ENCODE assay signal across 20 mouse cellular contexts in the genomic region with DNA sequence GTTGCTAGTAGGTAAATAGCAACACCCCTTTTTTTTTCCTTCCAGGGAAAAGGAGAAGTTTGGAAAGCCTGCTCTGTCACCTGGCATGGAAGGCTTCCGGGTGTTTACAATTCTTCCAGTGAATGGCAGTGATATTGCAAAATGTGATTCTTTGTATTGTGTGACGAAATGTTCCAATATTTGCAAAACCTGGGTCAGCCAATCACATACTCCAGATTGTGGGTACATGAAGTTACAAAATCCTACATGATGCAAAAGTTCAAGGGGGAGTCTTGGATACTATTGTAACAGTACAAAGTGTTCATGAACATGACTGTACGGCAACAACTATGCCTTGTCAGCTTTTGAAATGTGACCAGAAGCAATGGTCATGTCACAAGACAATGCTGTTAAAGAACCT.
DNase-seq lines count a peak whose midpoint lies in the region; ATAC-seq and TF ChIP-seq lines count a peak whose summit lies in the region.
"Had no signal": no experiment of that assay in that cellular context is flagged by ENCODE, and none has a peak within 500 bp of the region (broad histone marks: within the 10 kb centered on the region; RNA-seq: fewer than 3 reads in every experiment).

No protein-coding gene starts in this region.

- DNase-seq in adrenal gland, postnatal 14 days: peak; percentile 25
- no peak for DNase-seq in adrenal gland, adult 18-20 months (ENCODE audit: low spot score in 2 of 2)
- peak; percentile 99 for DNase-seq in fat pad, adult 2 months (ENCODE audit: extremely low read depth, low read depth, low spot score)
- DNase-seq in liver, postnatal 0 days: peak; percentile 40
- peak; percentile 89 for DNase-seq in lung, postnatal 36 days
- DNase-seq in cerebellum, postnatal 14 days: no peak
- DNase-seq in retina, postnatal 1 day: no peak
- DNase-seq: cerebellum, adult 18-20 months; gastrocnemius, postnatal 25 days; heart, postnatal 36 days; layer of hippocampus, postnatal 36 days; midbrain, embryonic 14.5 days had no signal

- H3K4me2 ChIP-seq in liver, postnatal 0 days (ENCODE audit: low read depth, low read length): no peak overlapping the region
- no peak overlapping the region for H3K4me2 ChIP-seq in kidney, embryonic 14.5 days (replicated peaks; ENCODE audit: low read depth, low read length)
- H3K4me2 ChIP-seq: embryonic facial prominence, embryonic 13.5 days; heart, embryonic 13.5 days; hindbrain, embryonic 15.5 days; neural tube, embryonic 15.5 days had no signal

- 0 out of 2 replicates have a peak, but pooled peaks cover 4% of the 10 kb centered on the region for H3K4me1 ChIP-seq in liver, postnatal 0 days (ENCODE audit: insufficient read depth)
- H3K4me1 ChIP-seq in kidney, embryonic 14.5 days (ENCODE audit: control insufficient read depth, insufficient read depth, low read length): no peaks in the 10 kb centered on the region; the same call in 1 of the 2 replicates
- H3K4me1 ChIP-seq: heart, embryonic 13.5 days had no signal

- H3K27me3 ChIP-seq in liver, postnatal 0 days (ENCODE audit: insufficient read depth, low read length): no peaks in the 10 kb centered on the region
- no peaks in the 10 kb centered on the region for H3K27me3 ChIP-seq in kidney, embryonic 14.5 days (ENCODE audit: control insufficient read depth, insufficient read depth, low read length)
- H3K27me3 ChIP-seq: embryonic facial prominence, embryonic 13.5 days; heart, embryonic 13.5 days; hindbrain, embryonic 15.5 days; neural tube, embryonic 15.5 days had no signal

- no peak for TF ChIP-seq CTCF in liver, postnatal 0 days (IDR thresholded peaks at IDR 0.05; ENCODE audit: low read depth)

- H3K4me3 ChIP-seq in liver, postnatal 0 days (ENCODE audit: low read depth, low read length): no peak overlapping the region
- H3K4me3 ChIP-seq in kidney, embryonic 14.5 days (ENCODE audit: low read length): no peak overlapping the region
- H3K4me3 ChIP-seq: embryonic facial prominence, embryonic 13.5 days; forebrain, embryonic 10.5 days; heart, embryonic 13.5 days; hindbrain, embryonic 15.5 days; myocyte; neural tube, embryonic 15.5 days had no signal

- TF ChIP-seq EP300 in liver, postnatal 0 days (IDR thresholded peaks at IDR 0.05; ENCODE audit: low read depth): peak; percentile 98

- H3K9ac ChIP-seq in liver, postnatal 0 days (replicated peaks): no peak overlapping the region
- H3K9ac ChIP-seq in kidney, embryonic 14.5 days (ENCODE audit: low read depth, low read length): no peak overlapping the region
- H3K9ac ChIP-seq: embryonic facial prominence, embryonic 13.5 days; heart, embryonic 13.5 days; hindbrain, embryonic 15.5 days; neural tube, embryonic 15.5 days had no signal

- 50% methylated on average over 3 of the region's 3 CpGs for WGBS in liver, postnatal 0 days (ENCODE audit: insufficient replicate concordance)
- 92% methylated on average over 3 of the region's 3 CpGs for WGBS in kidney, embryonic 14.5 days

- ATAC-seq in liver, postnatal 0 days: peak; percentile 99
- no peak for ATAC-seq in kidney, embryonic 14.5 days (ENCODE audit: low FRiP score, low TSS enrichment)
- ATAC-seq: intestine, embryonic 16.5 days had no signal

- peak overlapping the region; percentile 93 for H3K27ac ChIP-seq in liver, postnatal 0 days (ENCODE audit: low read depth)
- no peak overlapping the region for H3K27ac ChIP-seq in kidney, embryonic 14.5 days (ENCODE audit: low read depth, low read length)
- H3K27ac ChIP-seq: embryonic facial prominence, embryonic 13.5 days; forebrain, embryonic 10.5 days; heart, embryonic 13.5 days; hindbrain, embryonic 15.5 days; neural tube, embryonic 15.5 days had no signal

- H3K36me3 ChIP-seq in liver, postnatal 0 days (replicated peaks; ENCODE audit: insufficient read depth, low read length): no peaks in the 10 kb centered on the region
- H3K36me3 ChIP-seq in kidney, embryonic 14.5 days (ENCODE audit: control insufficient read depth, insufficient read depth, low read length): no peaks in the 10 kb centered on the region
- H3K36me3 ChIP-seq: embryonic facial prominence, embryonic 13.5 days; forebrain, embryonic 10.5 days; heart, embryonic 13.5 days; hindbrain, embryonic 15.5 days; neural tube, embryonic 15.5 days had no signal

- H3K9me3 ChIP-seq in liver, postnatal 0 days (ENCODE audit: low read length): no peaks in the 10 kb centered on the region
- no peaks in the 10 kb centered on the region for H3K9me3 ChIP-seq in kidney, embryonic 14.5 days (ENCODE audit: control insufficient read depth, low read length)
- H3K9me3 ChIP-seq: embryonic facial prominence, embryonic 13.5 days; forebrain, embryonic 10.5 days; hindbrain, embryonic 15.5 days; neural tube, embryonic 15.5 days had no signal

Comparison
In these comparisons a context has a peak if more than half of its experiments do, and no peak if none do; other contexts are left out.
1. DNase-seq: peak in adrenal gland, postnatal 14 days (single experiment), fat pad, adult 2 months (single experiment), liver, postnatal 0 days (single experiment) and lung, postnatal 36 days (single experiment); none in adrenal gland, adult 18-20 months (0 of 2), cerebellum, postnatal 14 days (0 of 2) and retina, postnatal 1 day (single experiment).